Comparison of ENCODE assay signal across 7 mouse cellular contexts in genomic region chr9:48736361-48737209, GRCm38 (mm10).
DNase-seq lines count a peak whose midpoint lies in the region; ATAC-seq lines count a peak whose summit lies in the region.

No protein-coding gene starts in this region.

- H3K9ac ChIP-seq in kidney, embryonic 16.5 days (replicated peaks; ENCODE audit: low read length) = no peak overlapping the region
- no peak overlapping the region for H3K9ac ChIP-seq in forebrain, embryonic 12.5 days
- no peak overlapping the region for H3K9ac ChIP-seq in hindbrain, embryonic 15.5 days
- peak overlapping the region; percentile 50 for H3K9ac ChIP-seq in lung, embryonic 16.5 days (ENCODE audit: low read length)

- no peak overlapping the region for H3K4me3 ChIP-seq in kidney, embryonic 16.5 days (ENCODE audit: low read length)
- no peak overlapping the region for H3K4me3 ChIP-seq in forebrain, embryonic 12.5 days (replicated peaks)
- no peak overlapping the region for H3K4me3 ChIP-seq in hindbrain, embryonic 15.5 days
- no peak overlapping the region for H3K4me3 ChIP-seq in lung, embryonic 16.5 days (ENCODE audit: low read length)

- H3K27ac ChIP-seq in kidney, embryonic 16.5 days (ENCODE audit: low read length) = peak overlapping the region; percentile 67
- H3K27ac ChIP-seq in forebrain, embryonic 12.5 days = peak overlapping the region; percentile 65
- H3K27ac ChIP-seq in hindbrain, embryonic 15.5 days (replicated peaks) = peak overlapping the region; percentile 74
- H3K27ac ChIP-seq in lung, embryonic 16.5 days (ENCODE audit: low read length) = peak overlapping the region; percentile 91

- no peak for ATAC-seq in kidney, embryonic 16.5 days (ENCODE audit: low FRiP score, low TSS enrichment)
- no peak for ATAC-seq in forebrain, embryonic 12.5 days (ENCODE audit: low FRiP score)
- peak; percentile 67 for ATAC-seq in hindbrain, embryonic 15.5 days (ENCODE audit: low FRiP score, low read depth)
- peak; percentile 37 for ATAC-seq in lung, embryonic 16.5 days (ENCODE audit: low read depth)

- peaks cover 54% of the 10 kb centered on the region for H3K4me1 ChIP-seq in kidney, embryonic 16.5 days (ENCODE audit: insufficient read depth, low read length)
- peaks cover 94% of the 10 kb centered on the region for H3K4me1 ChIP-seq in forebrain, embryonic 12.5 days
- peaks cover 83% of the 10 kb centered on the region for H3K4me1 ChIP-seq in hindbrain, embryonic 15.5 days (replicated peaks)
- H3K4me1 ChIP-seq in lung, embryonic 16.5 days (replicated peaks; ENCODE audit: control insufficient read depth, insufficient read depth, low read length) = peaks cover 76% of the 10 kb centered on the region

- 43% methylated on average over 10 of the region's 10 CpGs for WGBS in kidney, embryonic 16.5 days
- 31% methylated on average over 10 of the region's 10 CpGs for WGBS in forebrain, embryonic 12.5 days
- 18% methylated on average over 10 of the region's 10 CpGs for WGBS in hindbrain, embryonic 15.5 days
- WGBS in lung, embryonic 16.5 days = 33% methylated on average over 10 of the region's 10 CpGs

- peak overlapping the region; percentile 38 for H3K4me2 ChIP-seq in kidney, embryonic 16.5 days (replicated peaks; ENCODE audit: low read depth, low read length)
- peak overlapping the region; percentile 22 for H3K4me2 ChIP-seq in forebrain, embryonic 12.5 days
- peak overlapping the region; percentile 39 for H3K4me2 ChIP-seq in hindbrain, embryonic 15.5 days
- H3K4me2 ChIP-seq in lung, embryonic 16.5 days (ENCODE audit: low read depth, low read length) = peak overlapping the region; percentile 41

- H3K27me3 ChIP-seq in kidney, embryonic 16.5 days (ENCODE audit: insufficient read depth, low read length) = peaks cover 13% of the 10 kb centered on the region
- H3K27me3 ChIP-seq in forebrain, embryonic 12.5 days = peaks cover 15% of the 10 kb centered on the region; the same call in 1 of the 2 replicates
- H3K27me3 ChIP-seq in hindbrain, embryonic 15.5 days = no peaks in the 10 kb centered on the region
- no peaks in the 10 kb centered on the region for H3K27me3 ChIP-seq in lung, embryonic 16.5 days (ENCODE audit: control insufficient read depth, insufficient read depth, low read depth, low read length)

- DNase-seq in kidney, postnatal 10 days = no peak
- DNase-seq in c-Kit-positive CD71-positive TER-119-positive erythroid progenitor cells, embryonic 14.5 days (ENCODE audit: low spot score) = no peak
- no peak for DNase-seq in yolk sac, embryonic 10.5 days (ENCODE audit: low spot score)

- no peaks in the 10 kb centered on the region for H3K9me3 ChIP-seq in kidney, embryonic 16.5 days (ENCODE audit: low read length)
- no peaks in the 10 kb centered on the region for H3K9me3 ChIP-seq in forebrain, embryonic 12.5 days
- no peaks in the 10 kb centered on the region for H3K9me3 ChIP-seq in hindbrain, embryonic 15.5 days
- H3K9me3 ChIP-seq in lung, embryonic 16.5 days (ENCODE audit: control insufficient read depth, low read length) = no peaks in the 10 kb centered on the region

- no peaks in the 10 kb centered on the region for H3K36me3 ChIP-seq in kidney, embryonic 16.5 days (ENCODE audit: insufficient read depth, low read length)
- no peaks in the 10 kb centered on the region for H3K36me3 ChIP-seq in forebrain, embryonic 12.5 days (replicated peaks)
- no peaks in the 10 kb centered on the region for H3K36me3 ChIP-seq in hindbrain, embryonic 15.5 days
- H3K36me3 ChIP-seq in lung, embryonic 16.5 days (ENCODE audit: control insufficient read depth, insufficient read depth, low read length) = no peaks in the 10 kb centered on the region

Comparison
In these comparisons a context has a peak if more than half of its experiments do, and no peak if none do; other contexts are left out.
1. ATAC-seq: peak in hindbrain, embryonic 15.5 days (single experiment) and lung, embryonic 16.5 days (single experiment); none in kidney, embryonic 16.5 days (single experiment) and forebrain, embryonic 12.5 days (single experiment).
2. Peak in every context shown above with its lines, with median percentiles within 50 percentile points of each other: H3K27ac ChIP-seq and H3K4me2 ChIP-seq.